Mouse (Mus musculus) testis, adult 2 months (tissue): Measurements from ENCODE around the gene Slc6a13.

Experiments used
- CTCF ChIP-seq: fragments of 200-500 bp; IDR thresholded peaks from 2 replicates; pipeline ENCODE4 v1.5.1; 2012; ENCODE audit warnings: low read depth, mild to moderate bottlenecking, inconsistent platforms, low read length, moderate library complexity; ENCODE audit not compliant: control insufficient read depth, insufficient read depth, insufficient replicate concordance
- POLR2A ChIP-seq: fragments of 200-500 bp; IDR thresholded peaks from 2 replicates; pipeline ENCODE4 v1.6.1; 2012; ENCODE audit warnings: low read depth, mild to moderate bottlenecking, inconsistent platforms, low read length, moderate library complexity; ENCODE audit not compliant: control insufficient read depth

GRCm38 (mm10) chr6:121385397-121385796, 85.4 kb downstream of the Slc6a13 start:
- TF ChIP-seq POLR2A (no peak), CTCF (no peak)
